Mouse (Mus musculus) brain, embryonic 14.5 days (tissue): ENCODE results near the gene Sgip1.

ENCODE experiments used
- CTCF ChIP-seq: fragments of 200-500 bp; IDR thresholded peaks from 2 replicates; pipeline ENCODE4 v1.5.1; 2012; ENCODE audit warnings: inconsistent platforms, mild to moderate bottlenecking, moderate library complexity, borderline replicate concordance; ENCODE audit not compliant: insufficient read depth, insufficient read length; ENCODE audit errors: extremely low read depth
- POLR2A ChIP-seq: fragments of 200-500 bp; IDR thresholded peaks from 2 replicates; pipeline ENCODE4 v1.6.1; 2012; ENCODE audit warnings: mild to moderate bottlenecking, inconsistent platforms, borderline replicate concordance; ENCODE audit not compliant: poor library complexity, insufficient read depth, insufficient read length, severe bottlenecking; ENCODE audit errors: extremely low read depth

DNA sequence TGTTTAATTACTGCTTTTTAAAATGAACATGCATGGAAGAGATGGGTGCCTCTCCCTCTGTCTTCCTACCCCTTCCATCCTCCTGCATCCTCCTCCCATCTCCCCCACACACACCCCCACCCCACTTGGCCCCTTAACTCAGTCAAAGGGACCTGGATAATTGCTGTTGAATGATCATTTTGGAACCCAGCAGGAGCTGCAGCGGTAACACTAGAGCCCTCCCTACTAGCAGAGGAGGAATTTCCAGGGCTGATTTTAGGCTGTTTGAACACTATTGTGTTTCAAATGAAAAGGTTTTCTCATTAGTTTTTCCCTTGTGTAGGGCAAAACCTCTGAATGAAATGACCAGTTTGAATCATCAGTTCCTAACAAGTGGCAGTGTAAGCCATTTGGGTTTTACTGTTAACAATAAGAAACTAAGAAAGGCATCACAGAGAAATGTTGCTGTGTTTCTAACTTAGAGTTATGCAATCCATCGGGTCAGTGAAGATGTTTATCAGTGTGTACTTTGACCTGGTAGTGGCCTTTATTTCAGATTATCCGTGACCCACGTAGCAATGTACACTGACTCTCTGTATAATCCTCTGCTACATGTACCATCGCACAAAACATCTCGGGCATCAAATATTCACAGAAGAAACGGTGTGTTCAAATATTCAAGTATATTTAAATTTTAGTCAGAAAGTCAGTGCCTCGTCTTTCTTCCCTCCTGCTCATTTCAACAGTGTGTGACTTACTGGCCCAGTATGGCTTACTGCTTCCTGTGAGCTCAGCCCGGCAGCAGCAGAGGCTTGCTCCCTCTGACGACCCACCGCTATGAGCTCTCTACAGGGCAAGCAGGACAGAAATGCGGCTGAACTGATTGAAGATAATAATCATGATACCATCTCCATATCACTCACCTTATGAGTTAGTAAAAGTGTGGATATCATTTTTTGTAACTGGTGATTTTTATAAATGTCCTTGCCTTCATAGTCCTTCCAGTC lies 235.5 kb downstream of the Sgip1 start:
- no peak for TF ChIP-seq POLR2A
- no peak for TF ChIP-seq CTCF
